Mouse (Mus musculus): ENCODE results near the gene Ltc4s.

Gene Ltc4s

GRCm38 (mm10) chr11:50245269-50245668 is 6.9 kb upstream of the Ltc4s start:
- no peak for DNase-seq

GRCm38 (mm10) chr11:50243926-50244325 is 5.5 kb upstream of the Ltc4s start:
- DNase-seq = no peak

GRCm38 (mm10) chr11:50240235-50240911 is 2.0 kb upstream of the Ltc4s start:
- DNase-seq = no peak

GRCm38 (mm10) chr11:50238821-50239791 is 690 bp upstream of the Ltc4s start:
- no peak for DNase-seq

GRCm38 (mm10) chr11:50236937-50237835 is 1.2 kb downstream of the Ltc4s start:
- peak; percentile 18 for DNase-seq

- peak; percentile 70 for DNase-seq
Measured at GRCm38 (mm10) chr11:50236540-50236936, 1.9 kb downstream of the Ltc4s start.

- DNase-seq = peak; percentile 20
Measured at GRCm38 (mm10) chr11:50234606-50235005, 3.8 kb downstream of the Ltc4s start.

- DNase-seq = peak; percentile 21
Measured at GRCm38 (mm10) chr11:50233993-50234392, 4.4 kb downstream of the Ltc4s start.

- DNase-seq = peak; percentile 15
Measured at GRCm38 (mm10) chr11:50233022-50233421, 5.4 kb downstream of the Ltc4s start.

GRCm38 (mm10) chr11:50231411-50231810 is 7.0 kb downstream of the Ltc4s start:
- DNase-seq = peak; percentile 66

GRCm38 (mm10) chr11:50230481-50231304 is 7.7 kb downstream of the Ltc4s start:
- DNase-seq = peak; percentile 36

GRCm38 (mm10) chr11:50229252-50229910 is 9.0 kb downstream of the Ltc4s start:
- peak; percentile 92 for DNase-seq

GRCm38 (mm10) chr11:50228772-50229171 is 9.6 kb downstream of the Ltc4s start:
- peak; percentile 67 for DNase-seq

- peak; percentile 75 for DNase-seq
Measured at GRCm38 (mm10) chr11:50227736-50228135, 10.7 kb downstream of the Ltc4s start.

GRCm38 (mm10) chr11:50227226-50227625 is 11.2 kb downstream of the Ltc4s start:
- DNase-seq = no peak

- peak; percentile 22 for DNase-seq
Measured at GRCm38 (mm10) chr11:50226406-50226805, 12.0 kb downstream of the Ltc4s start.

GRCm38 (mm10) chr11:50225611-50226378 is 12.6 kb downstream of the Ltc4s start:
- DNase-seq = peak; percentile 61

GRCm38 (mm10) chr11:50224671-50225530 is 13.5 kb downstream of the Ltc4s start:
- DNase-seq = peak; percentile 87
